Mouse (Mus musculus) hindbrain, embryonic 11.5 days (tissue): ENCODE results near the gene Fitm1. TPM values are rescaled to one million over a fixed set of nuclear protein-coding genes. Genes with fewer than 3 reads are reported as not detected.

ENCODE experiments used
- ATAC-seq: fragments of 200-750 bp; cut with Nextera tagmentation; 2 replicates; pipeline ENCODE4 v1.8.0; 2017; ENCODE audit warnings: mild to moderate bottlenecking, moderate TSS enrichment, moderate library complexity; ENCODE audit not compliant: low FRiP score
- DNase-seq: peaks from one replicate; pipeline ENCODE4 v3.0.0-alpha.2; 2015; ENCODE audit warnings: low spot score
- H3K27ac ChIP-seq: fragments of 300-500 bp; sonication (generic); 2 replicates; pipeline ENCODE4 v1.5.1; 2014; ENCODE audit warnings: mild to moderate bottlenecking, low read depth, low read length
- H3K27me3 ChIP-seq: fragments of 300-500 bp; sonication (generic); 2 replicates; pipeline ENCODE4 v1.6.1; 2014; ENCODE audit warnings: mild to moderate bottlenecking, low read length, moderate library complexity, mixed read lengths; ENCODE audit not compliant: control insufficient read depth, insufficient read depth
- H3K36me3 ChIP-seq: fragments of 300-500 bp; sonication (generic); 2 replicates; pipeline ENCODE4 v1.6.1; 2014; ENCODE audit warnings: mild to moderate bottlenecking, low read length, moderate library complexity, mixed read lengths; ENCODE audit not compliant: control insufficient read depth, insufficient read depth
- H3K4me1 ChIP-seq: fragments of 300-500 bp; sonication (generic); replicated peaks from 2 replicates; pipeline ENCODE4 v1.6.1; 2014; ENCODE audit warnings: low read length, mixed read lengths; ENCODE audit not compliant: control insufficient read depth, insufficient read depth
- H3K4me2 ChIP-seq: fragments of 300-500 bp; sonication (generic); replicated peaks from 2 replicates; pipeline ENCODE4 v1.6.1; 2014; ENCODE audit warnings: mild to moderate bottlenecking, low read depth, low read length
- H3K4me3 ChIP-seq: fragments of 300-500 bp; sonication (generic); 2 replicates; pipeline ENCODE4 v1.5.1; 2014; ENCODE audit warnings: low read depth, low read length
- H3K9ac ChIP-seq: fragments of 300-500 bp; sonication (generic); 2 replicates; pipeline ENCODE4 v1.6.1; 2014; ENCODE audit warnings: low read depth, low read length
- H3K9me3 ChIP-seq: fragments of 300-500 bp; sonication (generic); 2 replicates; pipeline ENCODE4 v1.6.1; 2016; ENCODE audit warnings: low read length; ENCODE audit not compliant: control insufficient read depth
- WGBS: fragments of 180-500 bp; shearing (Covaris S2); extraction: QIAGEN DNeasy Blood & Tissue Kit; methylation state at CpG from one replicate; pipeline ENCODE4 v1.1.7; 2014; 5-methylcytosine and 5-hydroxymethylcytosine counted together
- polyA plus RNA-seq: library from polyadenylated mRNA; unstranded; fragments of >200 nt; fragmentation: Nextera tagmentation; extraction: Ambion mirVana; gene quantifications from 2 replicates; pipeline ENCODE4 v1.2.1, GENCODE M21; 2014

Fitm1 gene
- polyA plus RNA-seq, 1 experiment from 2014 or later: 0.77 TPM

DNA sequence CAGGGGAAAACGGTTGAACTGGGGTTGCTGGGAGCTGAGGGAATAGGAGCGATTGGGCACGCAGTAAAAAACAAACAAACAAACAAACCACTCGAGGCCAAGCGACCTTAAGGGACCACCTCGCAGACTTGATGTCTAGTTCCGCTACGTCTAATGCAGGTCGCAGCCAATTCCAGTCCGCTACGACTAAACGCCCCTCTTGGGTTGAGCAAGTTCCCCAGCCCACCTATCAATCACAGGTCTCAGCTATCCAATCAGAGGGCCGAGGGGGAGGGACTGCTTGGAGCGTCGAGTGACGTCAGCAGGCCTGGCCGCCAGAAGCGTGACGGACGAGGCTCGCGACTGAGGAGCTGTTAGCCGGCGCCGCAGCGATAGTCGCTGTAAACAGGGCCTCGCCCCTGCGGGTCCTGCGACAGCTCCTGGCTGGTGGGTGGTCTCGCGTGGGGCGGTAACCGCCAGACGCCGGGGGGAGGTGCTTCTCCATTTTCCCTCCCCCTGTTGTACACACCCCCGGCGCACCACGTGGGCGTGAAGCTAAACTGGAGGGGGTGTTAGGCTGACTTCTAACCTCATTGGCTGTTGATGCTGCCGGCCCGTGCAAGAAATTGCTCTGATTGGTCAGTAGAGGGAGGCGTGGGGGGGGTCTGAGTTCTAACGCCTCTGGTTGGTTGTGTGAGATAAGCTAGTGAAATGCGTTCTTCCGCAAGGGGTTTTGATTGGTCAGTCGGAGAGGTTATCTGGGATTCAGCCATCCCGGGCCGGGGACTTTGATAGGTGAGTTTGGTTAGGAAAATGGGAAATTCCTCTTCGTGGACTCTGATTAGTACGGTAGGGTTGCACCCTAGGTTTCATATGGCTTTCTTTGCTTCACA, 15.0 kb upstream of the Fitm1 start, which contains the start of gene A730061H03Rik:
Gene A730061H03Rik, minus strand, starts transcription at position 205 of the 872 bp plus-strand sequence.
- under 1% methylated on average over 51 of the region's 51 CpGs for WGBS
- Histone ChIP-seq H3K4me1 (0 out of 2 replicates have a peak, but pooled peaks cover 4% of the 10 kb centered on the region), H3K27me3 (no peaks in the 10 kb centered on the region), H3K9ac (peak within 1 kb of the TSS; percentile 76), H3K27ac (peak within 1 kb of the TSS; percentile 91), H3K4me3 (peak within 1 kb of the TSS; percentile 43), H3K4me2 (peak within 1 kb of the TSS; percentile 75), H3K9me3 (no peaks in the 10 kb centered on the region), H3K36me3 (no peaks in the 10 kb centered on the region)
- ATAC-seq (peak; percentile 98), DNase-seq (peak; percentile 98)

DNA sequence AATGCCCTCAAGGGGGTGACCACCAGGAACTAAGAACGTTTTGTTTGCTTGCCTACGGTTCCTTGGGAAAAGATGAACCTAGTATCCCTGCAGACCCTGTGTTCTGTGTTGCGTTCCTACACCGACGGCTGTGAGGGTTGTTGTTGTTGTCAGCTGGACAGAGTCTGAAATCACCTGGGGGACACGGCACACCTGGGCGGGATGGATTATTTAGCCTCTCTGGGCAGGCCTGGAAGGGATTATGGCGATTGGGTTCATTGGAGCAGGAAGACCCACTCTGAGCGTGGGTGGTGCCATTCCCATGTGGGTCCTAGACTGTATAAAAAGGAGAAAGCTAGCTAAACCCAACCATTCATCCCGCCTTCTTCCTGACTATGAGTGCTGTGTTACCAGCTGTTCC, 13.6 kb upstream of the Fitm1 start:
- Histone ChIP-seq H3K9ac (no peak overlapping the region), H3K4me3 (no peak overlapping the region), H3K9me3 (no peaks in the 10 kb centered on the region), H3K36me3 (peaks cover 3% of the 10 kb centered on the region; the same call in 1 of the 2 replicates), H3K27ac (no peak overlapping the region), H3K4me1 (0 out of 2 replicates have a peak, but pooled peaks cover 4% of the 10 kb centered on the region), H3K27me3 (no peaks in the 10 kb centered on the region), H3K4me2 (no peak overlapping the region)
- DNase-seq (no peak), ATAC-seq (no peak)
- WGBS: 88% methylated on average over 10 of the region's 10 CpGs

DNA sequence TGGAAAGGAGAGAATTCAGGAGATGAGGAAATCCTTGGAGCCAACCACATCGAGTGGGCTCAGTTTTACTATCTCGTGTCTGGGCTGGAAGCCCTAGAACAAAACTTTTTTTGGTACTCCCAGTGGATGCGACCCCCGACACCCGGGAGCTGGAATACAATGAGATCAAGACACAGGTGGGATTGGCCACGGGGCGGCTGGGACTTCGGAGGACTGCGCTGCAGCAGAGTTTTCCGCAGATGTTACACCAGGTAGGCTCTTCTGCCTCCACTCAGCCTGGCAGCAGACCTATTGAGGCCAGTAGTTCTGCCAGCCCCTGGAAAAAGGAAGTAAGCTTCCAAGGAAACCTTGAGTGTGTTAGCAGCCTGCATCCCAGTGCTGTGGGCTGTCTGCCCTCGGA, 12.2 kb upstream of the Fitm1 start:
- no peak overlapping the region for H3K4me3 ChIP-seq
- peaks cover 3% of the 10 kb centered on the region; the same call in 1 of the 2 replicates for H3K36me3 ChIP-seq
- ATAC-seq (no peak), DNase-seq (no peak)
- H3K9me3 ChIP-seq: no peaks in the 10 kb centered on the region
- 0 out of 2 replicates have a peak, but pooled peaks cover 4% of the 10 kb centered on the region for H3K4me1 ChIP-seq
- H3K27ac ChIP-seq: no peak overlapping the region
- H3K4me2 ChIP-seq: no peak overlapping the region
- no peaks in the 10 kb centered on the region for H3K27me3 ChIP-seq
- H3K9ac ChIP-seq: no peak overlapping the region
- WGBS: 92% methylated on average over 11 of the region's 11 CpGs

DNA sequence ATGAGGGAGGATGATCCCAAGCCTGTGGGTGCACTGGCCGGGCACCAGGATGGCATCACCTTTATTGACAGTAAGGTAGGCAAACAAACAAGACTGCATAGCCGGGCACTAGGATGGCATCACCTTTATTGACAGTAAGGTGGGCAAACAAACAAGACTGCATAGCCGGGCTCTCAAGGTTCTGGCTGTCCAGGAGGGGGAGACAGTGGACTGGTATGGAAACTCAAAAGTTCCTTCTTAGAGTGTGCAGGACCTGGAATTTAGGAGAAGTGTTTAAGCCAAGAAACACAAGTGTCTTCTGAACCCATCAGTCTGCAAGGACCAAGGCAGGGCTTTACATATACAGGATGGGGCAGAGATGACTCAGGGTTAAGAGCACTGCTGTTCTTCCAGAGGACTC, 9.7 kb upstream of the Fitm1 start:
- ATAC-seq (no peak), DNase-seq (no peak)
- Histone ChIP-seq H3K9me3 (no peaks in the 10 kb centered on the region), H3K4me2 (no peak overlapping the region), H3K9ac (no peak overlapping the region), H3K27ac (no peak overlapping the region), H3K27me3 (no peaks in the 10 kb centered on the region), H3K4me3 (no peak overlapping the region), H3K4me1 (0 out of 2 replicates have a peak, but pooled peaks cover 4% of the 10 kb centered on the region), H3K36me3 (peaks cover 3% of the 10 kb centered on the region; the same call in 1 of the 2 replicates)
- 81% methylated on average over 3 of the region's 3 CpGs for WGBS

DNA sequence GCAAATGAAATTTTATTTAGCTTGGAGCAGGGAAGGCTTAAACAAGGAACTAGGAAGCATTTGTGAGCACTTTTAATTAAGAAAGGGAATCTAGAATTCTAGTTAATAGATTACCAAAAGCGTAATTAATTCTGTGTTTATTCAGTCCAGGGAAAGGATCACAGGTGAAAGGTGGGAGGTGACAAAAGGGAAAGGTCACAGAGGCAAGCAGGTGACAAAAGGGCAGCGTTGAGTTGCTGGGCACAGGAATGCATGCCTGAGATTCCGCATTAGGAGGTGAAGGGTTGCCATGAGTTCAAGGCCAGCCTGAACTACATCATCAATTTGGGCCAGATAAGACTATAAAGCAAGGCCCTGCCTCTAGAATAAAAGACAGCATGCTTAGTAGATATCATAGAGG, 7.9 kb upstream of the Fitm1 start:
- no peak overlapping the region for H3K9ac ChIP-seq

DNA sequence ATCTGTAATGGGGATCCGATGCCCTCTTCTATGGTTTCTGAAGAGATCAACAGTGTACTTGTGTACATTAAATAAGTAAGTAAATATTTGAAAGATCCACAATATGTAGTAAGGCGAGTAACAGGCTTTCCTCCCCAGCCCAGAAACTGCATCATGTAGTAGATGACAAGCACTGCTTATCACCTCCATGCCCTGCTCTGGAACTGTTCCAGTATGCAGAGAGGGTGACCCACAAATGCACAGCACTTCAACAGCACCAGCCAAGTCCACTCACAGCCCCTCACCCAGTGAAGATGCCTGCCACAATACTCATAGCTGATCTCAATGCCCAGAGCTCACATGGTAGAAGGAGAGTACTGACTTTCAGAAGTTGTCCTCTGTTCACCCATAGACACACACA, 4.8 kb upstream of the Fitm1 start:
- no peaks in the 10 kb centered on the region for H3K4me1 ChIP-seq
- no peaks in the 10 kb centered on the region for H3K9me3 ChIP-seq
- DNase-seq (no peak), ATAC-seq (no peak)
- no peaks in the 10 kb centered on the region for H3K27me3 ChIP-seq
- H3K27ac ChIP-seq: no peak overlapping the region
- H3K4me3 ChIP-seq: no peak overlapping the region
- WGBS: 79% methylated on average over 2 of the region's 2 CpGs
- peaks cover 2% of the 10 kb centered on the region; the same call in 1 of the 2 replicates for H3K36me3 ChIP-seq
- H3K9ac ChIP-seq: no peak overlapping the region
- H3K4me2 ChIP-seq: no peak overlapping the region

More for the DNA sequence above, 7.9 kb upstream of the Fitm1 start:
- Histone ChIP-seq H3K27ac (no peak overlapping the region), H3K36me3 (peaks cover 3% of the 10 kb centered on the region; the same call in 1 of the 2 replicates), H3K4me2 (no peak overlapping the region), H3K9me3 (no peaks in the 10 kb centered on the region), H3K27me3 (no peaks in the 10 kb centered on the region), H3K4me3 (no peak overlapping the region), H3K4me1 (no peaks in the 10 kb centered on the region)
- ATAC-seq: no peak
- 87% methylated on average over 3 of the region's 3 CpGs for WGBS
- no peak for DNase-seq

DNA sequence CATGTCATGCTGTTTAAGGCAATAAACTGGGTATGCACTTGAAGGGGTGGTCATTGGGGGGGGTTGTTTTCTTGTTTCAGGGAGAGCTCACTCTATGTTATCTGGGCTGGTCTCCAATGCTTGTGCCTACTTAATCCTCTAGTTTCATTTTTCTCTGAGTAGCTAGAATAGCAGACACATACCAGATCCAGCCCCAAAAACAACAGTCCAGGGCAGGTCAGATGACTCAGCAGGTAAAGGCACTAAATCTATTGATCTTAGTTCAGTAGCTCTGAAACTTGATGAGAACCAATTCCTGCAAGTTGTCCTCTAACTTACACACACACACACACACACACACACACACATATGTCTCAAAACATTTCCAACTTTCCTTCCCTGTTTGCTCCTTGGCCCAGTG, 3.7 kb upstream of the Fitm1 start:
- Histone ChIP-seq H3K27ac (no peak overlapping the region), H3K9me3 (no peaks in the 10 kb centered on the region), H3K4me3 (no peak overlapping the region), H3K4me2 (no peak overlapping the region), H3K36me3 (no peaks in the 10 kb centered on the region), H3K4me1 (no peaks in the 10 kb centered on the region), H3K9ac (no peak overlapping the region), H3K27me3 (no peaks in the 10 kb centered on the region)
- DNase-seq: no peak
- no peak for ATAC-seq

DNA sequence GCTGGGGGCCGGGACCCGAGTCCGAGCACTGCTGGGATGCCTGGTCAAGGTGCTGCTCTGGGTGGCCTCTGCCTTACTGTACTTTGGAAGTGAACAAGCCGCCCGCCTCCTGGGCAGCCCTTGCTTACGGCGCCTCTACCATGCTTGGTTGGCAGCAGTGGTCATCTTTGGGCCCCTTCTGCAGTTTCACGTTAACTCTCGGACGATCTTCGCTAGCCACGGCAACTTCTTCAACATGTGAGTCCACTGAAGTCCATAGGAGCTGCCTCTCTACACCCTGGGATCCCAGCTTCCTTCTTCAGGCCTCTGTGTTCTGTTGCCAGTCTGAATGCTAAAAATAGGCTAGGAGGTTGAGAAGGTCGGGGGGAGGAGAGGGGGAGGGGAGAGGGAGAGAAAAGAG, 294 bp downstream of the Fitm1 start:
- no peak overlapping the region for H3K9ac ChIP-seq
- 73% methylated on average over 13 of the region's 13 CpGs for WGBS
- peaks cover 3% of the 10 kb centered on the region; the same call in 1 of the 2 replicates for H3K4me1 ChIP-seq
- no peak overlapping the region for H3K4me3 ChIP-seq
- no peak overlapping the region for H3K27ac ChIP-seq
- DNase-seq: no peak
- H3K9me3 ChIP-seq: no peaks in the 10 kb centered on the region
- ATAC-seq: no peak
- peaks cover 2% of the 10 kb centered on the region; the same call in 1 of the 2 replicates for H3K36me3 ChIP-seq
- H3K27me3 ChIP-seq: no peaks in the 10 kb centered on the region
- H3K4me2 ChIP-seq: no peak overlapping the region

DNA sequence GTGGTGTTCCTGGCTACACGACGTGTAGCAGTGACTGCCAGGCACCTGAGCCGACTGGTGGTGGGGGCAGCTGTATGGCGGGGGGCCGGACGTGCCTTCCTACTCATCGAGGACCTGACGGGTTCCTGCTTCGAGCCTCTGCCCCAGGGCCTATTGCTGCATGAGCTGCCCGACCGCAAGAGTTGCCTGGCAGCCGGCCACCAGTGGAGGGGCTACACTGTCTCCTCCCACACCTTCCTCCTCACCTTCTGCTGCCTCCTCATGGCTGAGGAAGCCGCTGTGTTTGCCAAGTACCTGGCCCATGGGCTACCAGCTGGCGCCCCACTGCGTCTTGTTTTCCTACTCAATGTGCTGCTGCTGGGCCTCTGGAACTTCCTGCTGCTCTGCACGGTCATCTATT, 959 bp downstream of the Fitm1 start:
- WGBS: 84% methylated on average over 16 of the region's 16 CpGs
- H3K27ac ChIP-seq: no peak overlapping the region
- no peak for DNase-seq
- no peak overlapping the region for H3K9ac ChIP-seq
- no peak overlapping the region for H3K4me3 ChIP-seq
- no peaks in the 10 kb centered on the region for H3K27me3 ChIP-seq
- no peak overlapping the region for H3K4me2 ChIP-seq
- ATAC-seq: no peak
- peaks cover 3% of the 10 kb centered on the region; the same call in 1 of the 2 replicates for H3K4me1 ChIP-seq
- H3K9me3 ChIP-seq: no peaks in the 10 kb centered on the region
- peaks cover 2% of the 10 kb centered on the region; the same call in 1 of the 2 replicates for H3K36me3 ChIP-seq
